Mouse (Mus musculus) limb, embryonic 12.5 days (tissue): ENCODE data around the gene Acvr2b. TPM values are rescaled to one million over a fixed set of nuclear protein-coding genes. Genes with fewer than 3 reads are reported as not detected.
A peak's percentile ranks its signal among the peaks of the same experiment; 100 is the strongest.

Source experiments
- ATAC-seq: fragments of 200-750 bp; cut with Nextera tagmentation; 2 replicates; pipeline ENCODE4 v1.8.0; 2017; ENCODE audit warnings: low read depth, moderate TSS enrichment; ENCODE audit not compliant: insufficient number of reproducible peaks, insufficient read depth, low FRiP score, low TSS enrichment
- H3K27ac ChIP-seq: fragments of 300-500 bp; sonication (generic); 2 replicates; pipeline ENCODE4 v1.5.1; 2016; ENCODE audit warnings: mild to moderate bottlenecking, moderate library complexity
- H3K27me3 ChIP-seq: fragments of 300-500 bp; sonication (generic); 2 replicates; pipeline ENCODE4 v1.6.1; 2016; ENCODE audit warnings: mild to moderate bottlenecking, moderate library complexity
- H3K36me3 ChIP-seq: fragments of 300-500 bp; sonication (generic); 2 replicates; pipeline ENCODE4 v1.6.1; 2016; ENCODE audit warnings: mild to moderate bottlenecking, moderate library complexity
- H3K4me1 ChIP-seq: fragments of 300-500 bp; sonication (generic); replicated peaks from 2 replicates; pipeline ENCODE4 v1.6.1; 2016
- H3K4me2 ChIP-seq: fragments of 300-500 bp; sonication (generic); 2 replicates; pipeline ENCODE4 v1.6.1; 2016; ENCODE audit warnings: mild to moderate bottlenecking, moderate library complexity
- H3K4me3 ChIP-seq: fragments of 300-500 bp; sonication (generic); replicated peaks from 2 replicates; pipeline ENCODE4 v1.5.1; 2016; ENCODE audit warnings: mild to moderate bottlenecking
- H3K9ac ChIP-seq: fragments of 300-500 bp; sonication (generic); replicated peaks from 2 replicates; pipeline ENCODE4 v1.6.1; 2016; ENCODE audit warnings: mild to moderate bottlenecking, moderate library complexity
- H3K9me3 ChIP-seq: fragments of 300-500 bp; sonication (generic); 2 replicates; pipeline ENCODE4 v1.6.1; 2016; ENCODE audit warnings: mild to moderate bottlenecking, moderate library complexity
- WGBS: fragments of 180-500 bp; shearing (Covaris S2); methylation state at CpG from one replicate; pipeline ENCODE4 v1.1.7; 2016; 5-methylcytosine and 5-hydroxymethylcytosine counted together
- polyA plus RNA-seq: library from polyadenylated mRNA; unstranded; fragments of >200 nt; fragmentation: Nextera tagmentation; extraction: Ambion mirVana; gene quantifications from 2 replicates; pipeline ENCODE4 v1.2.1, GENCODE M21; 2016

Acvr2b gene
- polyA plus RNA-seq, 1 experiment from 2014 or later: 50.5 TPM

DNA sequence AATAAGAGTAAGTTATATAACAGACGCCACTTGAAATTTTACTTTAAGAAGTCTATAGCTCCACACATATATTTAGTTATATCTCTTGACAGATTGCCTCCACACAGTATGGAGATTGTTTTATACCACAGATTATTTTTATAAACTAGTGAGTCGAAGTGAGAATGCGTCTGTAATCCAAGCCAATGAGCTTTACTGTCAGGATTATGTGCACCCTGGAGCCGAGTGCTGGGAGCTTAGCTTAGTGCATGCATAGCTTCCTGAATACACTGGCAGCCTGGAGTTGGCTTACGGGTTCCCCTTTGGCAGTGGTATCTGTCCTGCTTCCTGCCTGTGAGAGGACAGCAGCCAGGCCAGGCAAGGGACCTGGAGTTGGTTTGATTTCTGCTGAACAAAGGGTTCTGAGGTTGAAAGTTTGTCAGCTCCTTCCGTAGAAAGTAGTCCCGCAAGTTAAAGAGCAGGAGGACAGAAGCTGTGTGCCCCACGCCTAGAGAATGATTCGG, 36.6 kb downstream of the Acvr2b start:
- Histone ChIP-seq H3K4me2 (no peak overlapping the region), H3K27me3 (no peaks in the 10 kb centered on the region), H3K27ac (no peak overlapping the region), H3K36me3 (peaks cover 73% of the 10 kb centered on the region), H3K4me1 (no peaks in the 10 kb centered on the region), H3K9ac (no peak overlapping the region), H3K4me3 (no peak overlapping the region), H3K9me3 (no peaks in the 10 kb centered on the region)
- no peak for ATAC-seq
- WGBS: 92% methylated on average over 9 of the region's 9 CpGs

DNA sequence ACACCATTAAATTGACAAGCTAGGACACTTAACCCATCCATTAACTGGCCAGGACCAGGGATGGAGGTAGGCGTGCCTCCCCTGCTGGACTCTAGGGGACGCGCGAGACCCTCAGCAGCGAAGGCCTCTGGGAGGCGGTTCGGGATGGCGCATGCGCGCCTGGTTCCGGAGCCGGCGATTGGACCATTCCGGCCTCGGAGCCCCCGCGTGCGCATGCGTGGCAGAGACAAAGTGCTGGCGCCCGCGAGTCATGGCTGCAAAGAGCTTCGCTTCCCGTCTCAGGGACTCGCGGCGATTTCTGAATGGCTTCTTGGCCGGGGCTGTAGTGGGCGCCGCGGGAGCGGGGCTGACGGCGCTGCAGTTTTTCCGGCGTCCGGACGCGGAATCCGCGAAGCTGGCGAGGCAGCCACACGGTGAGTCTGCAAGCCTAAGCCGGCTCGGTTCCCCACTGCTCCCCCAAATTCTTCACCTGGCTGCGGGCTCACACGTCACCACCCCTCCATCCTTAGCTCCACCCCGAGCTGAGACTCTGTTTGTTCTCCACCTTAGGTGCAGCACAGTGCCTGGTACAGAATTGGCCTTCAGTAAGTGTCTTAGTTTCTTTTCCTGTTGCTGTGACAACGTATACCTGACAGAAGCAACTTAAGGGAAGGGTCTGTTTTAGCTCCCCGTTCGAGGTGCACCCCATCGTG, 43.0 kb downstream of the Acvr2b start, which contains the start of gene Exog:
Gene Exog, plus strand, starts transcription at position 206 of the 692 bp plus-strand sequence.
- under 1% methylated on average over 52 of the region's 52 CpGs for WGBS

DNA sequence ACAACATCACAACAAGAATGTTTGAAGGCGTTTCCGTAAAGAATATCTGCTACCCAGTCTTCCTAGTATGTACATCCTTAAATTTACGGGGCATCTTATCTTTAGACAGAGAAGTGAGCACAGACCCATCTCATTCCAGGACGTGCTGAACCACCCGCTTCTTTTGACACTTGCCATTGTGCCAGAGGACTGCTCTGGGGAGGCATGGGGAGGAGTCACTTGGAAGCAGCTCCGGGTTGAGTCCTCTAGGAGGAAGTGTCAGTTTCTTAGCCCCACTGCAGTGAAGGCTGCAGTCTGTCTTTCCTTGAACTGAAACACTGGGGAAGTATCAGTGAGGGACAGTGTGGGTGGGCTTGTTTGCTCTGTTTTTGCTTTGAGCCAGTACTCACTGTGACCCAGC, 43.8 kb downstream of the Acvr2b start:
- H3K27me3 ChIP-seq: no peaks in the 10 kb centered on the region
- H3K9me3 ChIP-seq: no peaks in the 10 kb centered on the region
- no peak overlapping the region for H3K27ac ChIP-seq
- H3K4me1 ChIP-seq: peaks cover 11% of the 10 kb centered on the region
- ATAC-seq: no peak
- H3K4me3 ChIP-seq: peak overlapping the region; percentile 84
- peak overlapping the region; percentile 85 for H3K9ac ChIP-seq
- H3K36me3 ChIP-seq: peaks cover 45% of the 10 kb centered on the region
- H3K4me2 ChIP-seq: peak overlapping the region; percentile 91
- 45% methylated on average over 6 of the region's 6 CpGs for WGBS

More for the DNA sequence above, 43.0 kb downstream of the Acvr2b start, which contains the start of gene Exog:
- Histone ChIP-seq H3K27ac (peak within 1 kb of the TSS; percentile 92), H3K27me3 (no peaks in the 10 kb centered on the region), H3K9me3 (no peaks in the 10 kb centered on the region), H3K4me2 (peak within 1 kb of the TSS; percentile 91), H3K36me3 (peaks cover 45% of the 10 kb centered on the region), H3K9ac (peak within 1 kb of the TSS; percentile 85), H3K4me3 (peak within 1 kb of the TSS; percentile 84), H3K4me1 (peaks cover 11% of the 10 kb centered on the region)
- ATAC-seq: peak; percentile 89

DNA sequence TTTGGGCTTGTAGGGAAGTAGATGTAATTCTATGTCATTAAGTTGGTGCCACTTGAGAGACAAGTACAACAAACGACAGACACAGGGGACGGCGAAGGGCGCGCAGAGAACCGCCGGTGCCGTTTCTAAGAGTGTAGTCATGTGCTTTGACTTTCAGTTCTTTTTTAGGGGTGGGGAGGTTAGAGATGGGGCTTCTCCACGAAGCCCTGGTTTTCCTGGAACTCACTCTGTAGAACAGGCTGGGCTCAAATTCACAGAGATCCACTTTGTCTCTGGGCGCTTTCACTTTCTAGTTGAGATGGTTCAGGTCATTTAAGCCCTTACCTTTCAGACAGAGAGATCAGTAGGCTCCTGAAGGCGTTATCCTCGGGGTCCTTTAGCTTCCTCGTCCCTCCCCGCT, 54.0 kb downstream of the Acvr2b start:
- no peak for ATAC-seq
- Histone ChIP-seq H3K27ac (no peak overlapping the region), H3K4me2 (no peak overlapping the region), H3K9ac (no peak overlapping the region), H3K36me3 (peaks cover 81% of the 10 kb centered on the region), H3K9me3 (no peaks in the 10 kb centered on the region), H3K4me3 (no peak overlapping the region), H3K4me1 (no peaks in the 10 kb centered on the region), H3K27me3 (no peaks in the 10 kb centered on the region)
- WGBS: 86% methylated on average over 14 of the region's 14 CpGs

GRCm38 (mm10) chr9:119457122-119457521, 55.2 kb downstream of the Acvr2b start:
- H3K4me1 ChIP-seq: no peaks in the 10 kb centered on the region
- peaks cover 81% of the 10 kb centered on the region for H3K36me3 ChIP-seq
- no peak overlapping the region for H3K27ac ChIP-seq
- H3K9ac ChIP-seq: no peak overlapping the region
- ATAC-seq: no peak
- H3K4me2 ChIP-seq: no peak overlapping the region
- no peak overlapping the region for H3K4me3 ChIP-seq
- H3K9me3 ChIP-seq: no peaks in the 10 kb centered on the region
- no peaks in the 10 kb centered on the region for H3K27me3 ChIP-seq
- 88% methylated on average over 14 of the region's 14 CpGs for WGBS

DNA sequence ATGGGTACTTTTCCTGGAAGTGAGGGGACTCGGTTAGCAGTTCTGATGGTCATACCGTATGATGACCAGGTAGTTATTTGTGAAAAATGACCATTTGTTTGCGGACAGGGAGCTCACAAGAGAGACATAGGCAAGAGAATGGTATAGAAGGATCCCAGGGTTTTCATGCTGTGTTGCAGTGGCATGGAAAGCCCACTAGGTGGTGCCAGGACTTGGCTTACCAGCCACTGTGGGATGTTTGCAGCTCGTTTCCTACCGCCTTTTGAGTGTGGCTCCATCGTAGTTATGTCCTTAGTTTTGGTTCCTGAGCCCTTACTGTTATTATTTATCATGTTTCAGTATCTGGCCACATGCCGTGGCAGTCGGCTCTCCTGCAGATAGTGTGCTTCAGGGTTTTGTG, 58.5 kb downstream of the Acvr2b start:
- Histone ChIP-seq H3K4me1 (no peaks in the 10 kb centered on the region), H3K9me3 (no peaks in the 10 kb centered on the region), H3K9ac (no peak overlapping the region; the same call in 1 of the 2 replicates), H3K27me3 (no peaks in the 10 kb centered on the region), H3K4me2 (no peak overlapping the region), H3K4me3 (no peak overlapping the region), H3K36me3 (peaks cover 89% of the 10 kb centered on the region), H3K27ac (no peak overlapping the region)
- ATAC-seq: no peak
- 58% methylated on average over 8 of the region's 8 CpGs for WGBS

DNA sequence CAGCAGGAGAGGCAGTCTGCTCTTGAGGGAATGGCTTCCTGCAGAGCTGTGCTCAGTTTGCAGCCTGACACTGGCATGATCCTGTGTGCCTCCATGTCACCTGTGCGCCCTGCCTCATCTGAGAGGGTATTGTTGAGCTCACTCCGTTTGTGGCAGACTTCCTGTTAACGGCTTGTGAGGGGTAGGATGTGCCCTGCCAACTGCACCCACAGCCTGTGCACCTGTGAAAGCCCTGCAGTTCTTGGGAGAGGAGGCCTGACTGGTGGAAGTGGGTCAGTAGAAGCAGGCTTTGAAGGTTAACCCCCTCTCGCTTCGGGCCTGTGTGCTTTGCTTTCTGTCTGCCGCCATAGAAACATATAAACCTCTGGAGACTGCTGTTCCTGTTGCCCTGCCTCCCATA, 63.1 kb downstream of the Acvr2b start:
- H3K27ac ChIP-seq: no peak overlapping the region
- H3K9me3 ChIP-seq: no peaks in the 10 kb centered on the region
- H3K4me1 ChIP-seq: no peaks in the 10 kb centered on the region
- no peaks in the 10 kb centered on the region for H3K27me3 ChIP-seq
- H3K4me3 ChIP-seq: no peak overlapping the region
- no peak overlapping the region for H3K9ac ChIP-seq
- WGBS: 93% methylated on average over 6 of the region's 6 CpGs
- H3K4me2 ChIP-seq: no peak overlapping the region
- H3K36me3 ChIP-seq: peaks cover 91% of the 10 kb centered on the region
- no peak for ATAC-seq

- no peak overlapping the region for H3K4me2 ChIP-seq
- no peak overlapping the region for H3K27ac ChIP-seq
- no peaks in the 10 kb centered on the region for H3K4me1 ChIP-seq
- no peak; the same call in 1 of the 2 replicates for ATAC-seq
- no peak overlapping the region for H3K9ac ChIP-seq
- no peaks in the 10 kb centered on the region for H3K27me3 ChIP-seq
- H3K4me3 ChIP-seq: no peak overlapping the region
- 76% methylated on average over 7 of the region's 7 CpGs for WGBS
- H3K9me3 ChIP-seq: no peaks in the 10 kb centered on the region
- H3K36me3 ChIP-seq: peaks cover 92% of the 10 kb centered on the region
Observed at GRCm38 (mm10) chr9:119465595-119465994, 63.7 kb downstream of the Acvr2b start.

DNA sequence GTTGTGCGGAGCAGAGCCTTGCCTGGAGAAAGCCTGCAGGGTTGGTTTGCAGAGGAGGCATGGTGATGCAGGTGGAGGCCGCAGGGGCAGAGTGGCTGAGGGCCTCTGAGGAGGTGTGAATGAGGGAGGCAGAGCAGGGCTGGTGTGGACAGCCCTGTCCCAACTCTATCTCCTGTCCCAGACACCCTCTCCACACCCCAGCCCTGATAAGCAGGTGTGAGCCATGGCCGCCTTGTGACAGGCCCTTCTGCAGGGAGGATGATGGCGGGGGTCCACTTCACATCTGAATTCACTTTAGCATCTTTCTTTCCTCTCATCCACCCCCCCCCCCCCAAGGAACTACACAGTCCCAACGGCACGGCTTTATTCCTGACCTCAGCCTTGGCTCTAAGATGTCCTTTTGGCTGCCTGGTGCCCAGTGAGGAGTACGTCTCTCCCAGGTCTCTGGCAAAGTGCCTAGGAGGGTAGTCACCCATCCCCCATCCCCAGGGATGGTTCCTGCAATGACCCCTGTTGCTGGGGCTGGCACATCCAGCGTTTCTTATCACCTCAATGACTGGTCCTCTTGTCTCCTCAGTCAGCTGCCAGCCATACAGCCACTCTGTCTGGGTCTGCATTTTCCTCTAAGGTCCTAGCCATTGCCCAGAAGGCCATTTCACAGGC, 67.9 kb downstream of the Acvr2b start:
- H3K4me1 ChIP-seq: no peaks in the 10 kb centered on the region
- no peak overlapping the region for H3K9ac ChIP-seq
- 73% methylated on average over 8 of the region's 8 CpGs for WGBS
- ATAC-seq: no peak
- peaks cover 50% of the 10 kb centered on the region for H3K36me3 ChIP-seq
- H3K27me3 ChIP-seq: no peaks in the 10 kb centered on the region
- no peaks in the 10 kb centered on the region for H3K9me3 ChIP-seq
- no peak overlapping the region for H3K27ac ChIP-seq
- no peak overlapping the region for H3K4me3 ChIP-seq
- no peak overlapping the region for H3K4me2 ChIP-seq

DNA sequence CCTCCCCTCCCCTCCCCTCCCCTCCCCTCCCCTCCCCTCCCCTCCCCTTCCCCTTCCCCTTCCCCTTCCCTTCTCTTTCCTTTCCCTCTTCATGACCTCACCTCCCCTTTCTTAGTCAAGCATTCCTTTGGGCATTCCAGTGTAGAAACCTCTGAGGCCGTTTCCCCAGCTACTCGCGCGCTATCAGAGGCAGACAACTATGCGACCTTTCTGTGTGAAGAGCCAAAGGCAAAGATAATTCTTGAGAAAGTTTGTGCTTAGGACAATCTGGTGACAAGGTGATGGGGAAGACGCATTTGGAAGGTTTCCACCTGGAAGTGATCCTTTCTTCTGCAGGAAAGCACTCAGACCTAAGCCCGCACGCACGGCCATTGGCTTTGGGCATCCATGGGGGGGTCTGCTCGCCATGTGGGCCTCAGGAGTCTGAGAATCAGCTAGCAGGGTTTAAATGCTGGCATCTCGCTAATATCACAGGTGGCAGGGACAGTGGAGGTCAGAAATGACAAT, 70.5 kb downstream of the Acvr2b start:
- Histone ChIP-seq H3K27ac (no peak overlapping the region), H3K4me2 (no peak overlapping the region), H3K36me3 (peaks cover 24% of the 10 kb centered on the region), H3K9ac (no peak overlapping the region), H3K4me1 (peaks cover 2% of the 10 kb centered on the region; the same call in 1 of the 2 replicates), H3K27me3 (no peaks in the 10 kb centered on the region), H3K9me3 (no peaks in the 10 kb centered on the region), H3K4me3 (no peak overlapping the region)
- 82% methylated on average over 11 of the region's 11 CpGs for WGBS
- no peak for ATAC-seq

GRCm38 (mm10) chr9:119473011-119473410, 71.1 kb downstream of the Acvr2b start:
- no peak overlapping the region for H3K4me2 ChIP-seq
- H3K9me3 ChIP-seq: no peaks in the 10 kb centered on the region
- H3K36me3 ChIP-seq: peaks cover 19% of the 10 kb centered on the region
- H3K4me1 ChIP-seq: peaks cover 7% of the 10 kb centered on the region
- ATAC-seq: no peak
- H3K4me3 ChIP-seq: no peak overlapping the region
- H3K27me3 ChIP-seq: no peaks in the 10 kb centered on the region
- no peak overlapping the region for H3K9ac ChIP-seq
- 95% methylated on average over 1 of the region's 1 CpGs for WGBS
- no peak overlapping the region for H3K27ac ChIP-seq
